In genomic region chr12:50261072-50261471, GRCm38 (mm10) we compare ENCODE assay signal across 18 mouse cellular contexts.
A peak's percentile ranks its signal among the peaks of the same experiment; 100 is the strongest.
DNase-seq lines count a peak whose midpoint lies in the region; TF ChIP-seq lines count a peak whose summit lies in the region.
"Had no signal": no experiment of that assay in that cellular context is flagged by ENCODE, and none has a peak within 500 bp of the region (broad histone marks: within the 10 kb centered on the region; RNA-seq: fewer than 3 reads in every experiment).

No protein-coding gene starts in this region.

- peak; percentile 11 to 14 for DNase-seq in frontal cortex, adult 2 months (ENCODE audit: extremely low spot score in 1 of 2, low spot score in 1 of 2)
- DNase-seq in frontal cortex, postnatal 14 days (ENCODE audit: low spot score in 2 of 2) = no peak
- peak; percentile 50 for DNase-seq in brain, adult 2 months (ENCODE audit: low read depth, low spot score)
- DNase-seq in telencephalon, adult 2 months (ENCODE audit: low read depth, low spot score) = peak; percentile 33
- no peak for DNase-seq in heart, adult 2 months
- DNase-seq: adrenal gland, adult 2 months; adrenal gland, postnatal 10 days; adrenal gland, postnatal 25 days; cerebellum, adult 11-12 months; cerebellum, adult 2 months; cerebellum, adult 9-10 months; cerebellum, postnatal 10 days; cerebellum, postnatal 25 days; forebrain, postnatal 0 days had no signal

- no peak overlapping the region for H3K4me3 ChIP-seq in heart, adult 2 months
- H3K4me3 ChIP-seq: embryonic facial prominence, embryonic 10.5 days; embryonic facial prominence, embryonic 12.5 days; forebrain, embryonic 13.5 days; forebrain, embryonic 15.5 days had no signal

- H3K27ac ChIP-seq in heart, adult 2 months = no peak overlapping the region
- H3K27ac ChIP-seq: embryonic facial prominence, embryonic 10.5 days; embryonic facial prominence, embryonic 12.5 days; forebrain, embryonic 13.5 days; forebrain, embryonic 15.5 days had no signal

- H3K4me1 ChIP-seq in heart, adult 2 months (ENCODE audit: control insufficient read depth, insufficient read depth, low read length) = no peaks in the 10 kb centered on the region
- H3K4me1 ChIP-seq: embryonic facial prominence, embryonic 10.5 days; embryonic facial prominence, embryonic 12.5 days; forebrain, embryonic 13.5 days; forebrain, embryonic 15.5 days had no signal

- H3K9ac ChIP-seq in heart, adult 2 months (ENCODE audit: low read depth, low read length) = no peak overlapping the region
- H3K9ac ChIP-seq: embryonic facial prominence, embryonic 12.5 days; forebrain, embryonic 13.5 days; forebrain, embryonic 15.5 days; forebrain, postnatal 0 days had no signal

- no peak for TF ChIP-seq POLR2A in heart, adult 2 months (IDR thresholded peaks at IDR 0.05; ENCODE audit: insufficient read depth, low read depth, low read length)

- no peaks in the 10 kb centered on the region for H3K36me3 ChIP-seq in heart, adult 2 months (ENCODE audit: control insufficient read depth, insufficient read depth, low read length)
- H3K36me3 ChIP-seq: embryonic facial prominence, embryonic 10.5 days; embryonic facial prominence, embryonic 12.5 days; forebrain, embryonic 15.5 days had no signal

- WGBS in heart, adult 2 months = 83% methylated on average over 4 of the region's 4 CpGs

- TF ChIP-seq CTCF in heart, adult 2 months (IDR thresholded peaks at IDR 0.05) = no peak

- TF ChIP-seq EP300 in heart, adult 2 months (IDR thresholded peaks at IDR 0.05; ENCODE audit: insufficient read depth, low read depth, low read length) = no peak

- no peaks in the 10 kb centered on the region for H3K79me2 ChIP-seq in heart, adult 2 months (replicated peaks; ENCODE audit: control insufficient read depth, insufficient read depth, low read length)

- H3K27me3 ChIP-seq in heart, adult 2 months (ENCODE audit: control insufficient read depth, insufficient read depth, low read length) = no peaks in the 10 kb centered on the region
- H3K27me3 ChIP-seq: embryonic facial prominence, embryonic 12.5 days; forebrain, embryonic 13.5 days; forebrain, embryonic 15.5 days had no signal

- intact Hi-C loops in heart, adult 2 months (cut with DNase I) = no loop called here

Comparison
In these comparisons a context has a peak if more than half of its experiments do, and no peak if none do; other contexts are left out.
1. DNase-seq: peak in frontal cortex, adult 2 months (2 of 2), brain, adult 2 months (single experiment) and telencephalon, adult 2 months (single experiment); none in frontal cortex, postnatal 14 days (0 of 2) and heart, adult 2 months (0 of 2).